Mouse (Mus musculus): ENCODE data around the gene Hdlbp. TPM values are rescaled to one million over a fixed set of nuclear protein-coding genes. Genes with fewer than 3 reads are reported as not detected.
A peak's percentile ranks its signal among the peaks of the same experiment; 100 is the strongest.
"Not testable (repeated sequence)": the region's sequence is repeated elsewhere in the genome, so short reads cannot be mapped to it uniquely, and the experiment has no call there.

Hdlbp gene
- polyA plus RNA-seq, 1 experiment = 54.9 TPM

GRCm38 (mm10) chr1:93465746-93466145 is 12.9 kb downstream of the Hdlbp start:
- peaks cover 4% of the 10 kb centered on the region; the same call in 1 of the 2 replicates for H3K4me1 ChIP-seq (ENCODE audit: control insufficient read depth, insufficient read depth, insufficient read length, low read length)
- H3K27ac ChIP-seq (ENCODE audit: insufficient read depth, low read depth, low read length) = no peak overlapping the region
- H3K27me3 ChIP-seq (ENCODE audit: control insufficient read depth, insufficient read depth, low read length) = no peaks in the 10 kb centered on the region
- H3K4me3 ChIP-seq (ENCODE audit: low read depth, low read length) = no peak overlapping the region
- H3K36me3 ChIP-seq (ENCODE audit: control insufficient read depth, insufficient read depth, low read length) = no peaks in the 10 kb centered on the region
- no peak for TF ChIP-seq CTCF (IDR thresholded peaks at IDR 0.05; ENCODE audit: extremely low read depth, insufficient read length, insufficient replicate concordance, low read depth, low read length)
- no peak for TF ChIP-seq POLR2A (IDR thresholded peaks at IDR 0.05; ENCODE audit: low read depth, low read length)

DNA sequence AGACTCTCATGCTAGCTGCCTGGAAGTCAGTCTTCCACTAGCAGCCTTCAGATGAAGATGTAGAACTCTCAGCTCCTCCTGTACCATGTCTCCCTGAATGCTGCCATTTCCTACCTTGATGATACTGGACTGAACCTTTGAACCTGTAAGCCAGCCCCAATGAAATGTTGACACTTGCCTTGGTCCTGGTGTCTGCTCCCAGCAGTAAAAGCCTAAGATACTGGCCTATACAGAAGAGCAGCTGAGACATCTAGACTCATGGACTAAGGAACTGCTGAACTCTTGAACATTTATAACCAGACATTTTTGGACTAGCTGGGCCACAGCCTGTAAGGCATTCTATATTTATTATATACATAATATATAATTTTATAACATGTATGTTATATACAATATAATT is 13.5 kb downstream of the Hdlbp start:
- Histone ChIP-seq H3K4me1 (ENCODE audit: control insufficient read depth, insufficient read depth, insufficient read length, low read length) (peaks cover 4% of the 10 kb centered on the region; the same call in 1 of the 2 replicates), H3K27ac (ENCODE audit: insufficient read depth, low read depth, low read length) (no peak overlapping the region), H3K27me3 (ENCODE audit: control insufficient read depth, insufficient read depth, low read length) (no peaks in the 10 kb centered on the region), H3K36me3 (ENCODE audit: control insufficient read depth, insufficient read depth, low read length) (no peaks in the 10 kb centered on the region), H3K4me3 (ENCODE audit: low read depth, low read length) (no peak overlapping the region)
- TF ChIP-seq POLR2A (IDR thresholded peaks at IDR 0.05; ENCODE audit: low read depth, low read length) (no peak), CTCF (IDR thresholded peaks at IDR 0.05; ENCODE audit: extremely low read depth, insufficient read length, insufficient replicate concordance, low read depth, low read length) (no peak)

DNA sequence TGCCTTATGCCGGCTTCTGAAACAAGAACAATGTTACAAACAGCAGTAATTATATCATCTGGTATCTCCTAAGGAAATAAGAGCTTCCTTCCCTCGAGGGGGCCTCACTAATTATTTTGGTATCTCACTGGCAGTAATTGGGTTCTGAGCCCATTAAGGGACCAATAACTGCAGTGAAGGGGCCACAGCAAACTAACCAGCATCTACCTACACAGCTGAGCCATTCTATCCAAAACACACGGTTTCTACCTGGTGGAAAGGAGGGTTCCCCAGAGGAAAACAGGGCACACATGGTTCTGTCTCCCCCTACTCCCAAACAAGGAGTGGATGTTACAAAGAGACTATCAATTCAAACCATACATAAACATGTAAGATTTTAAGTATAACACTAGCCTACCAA is 19.5 kb downstream of the Hdlbp start:
- WGBS = 40% methylated on average over 3 of the region's 3 CpGs

DNA sequence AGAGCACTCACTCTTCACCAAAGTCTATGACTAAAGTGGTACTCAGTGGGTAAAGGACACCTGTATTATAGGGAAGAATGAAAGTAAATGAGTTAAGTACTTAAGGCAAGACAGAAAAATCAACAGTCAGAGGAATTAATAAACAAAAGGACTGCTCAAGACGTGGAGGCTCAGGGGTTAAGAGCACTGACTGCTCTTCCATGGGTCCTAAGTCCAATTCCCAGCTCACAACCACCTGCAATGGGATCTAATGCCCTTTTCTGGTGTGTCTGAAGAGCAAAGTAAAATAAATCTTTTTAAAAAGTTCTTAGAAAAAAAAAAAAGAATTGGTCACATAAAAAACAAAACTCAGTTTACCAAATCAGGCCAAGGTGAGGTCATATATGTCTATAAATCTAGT is 20.3 kb downstream of the Hdlbp start:
- H3K36me3 ChIP-seq (ENCODE audit: control insufficient read depth, insufficient read depth, low read length) = 0 out of 2 replicates have a peak, but pooled peaks cover 3% of the 10 kb centered on the region
- WGBS = 13% methylated on average over 1 of the region's 1 CpGs
- no peak overlapping the region for H3K27ac ChIP-seq (ENCODE audit: insufficient read depth, low read depth, low read length)
- TF ChIP-seq POLR2A (IDR thresholded peaks at IDR 0.05; ENCODE audit: low read depth, low read length) (no peak), CTCF (IDR thresholded peaks at IDR 0.05; ENCODE audit: extremely low read depth, insufficient read length, insufficient replicate concordance, low read depth, low read length) (no peak)
- no peak overlapping the region for H3K4me3 ChIP-seq (ENCODE audit: low read depth, low read length)
- H3K27me3 ChIP-seq (ENCODE audit: control insufficient read depth, insufficient read depth, low read length) = no peaks in the 10 kb centered on the region
- H3K4me1 ChIP-seq (ENCODE audit: control insufficient read depth, insufficient read depth, insufficient read length, low read length) = peaks cover 2% of the 10 kb centered on the region; the same call in 1 of the 2 replicates

More for the DNA sequence above, 19.5 kb downstream of the Hdlbp start:
- Histone ChIP-seq H3K4me1 (ENCODE audit: control insufficient read depth, insufficient read depth, insufficient read length, low read length) (peaks cover 5% of the 10 kb centered on the region; the same call in 1 of the 2 replicates), H3K27me3 (ENCODE audit: control insufficient read depth, insufficient read depth, low read length) (no peaks in the 10 kb centered on the region), H3K27ac (ENCODE audit: insufficient read depth, low read depth, low read length) (no peak overlapping the region), H3K4me3 (ENCODE audit: low read depth, low read length) (no peak overlapping the region), H3K36me3 (ENCODE audit: control insufficient read depth, insufficient read depth, low read length) (0 out of 2 replicates have a peak, but pooled peaks cover 3% of the 10 kb centered on the region)
- TF ChIP-seq CTCF (IDR thresholded peaks at IDR 0.05; ENCODE audit: extremely low read depth, insufficient read length, insufficient replicate concordance, low read depth, low read length) (no peak), POLR2A (IDR thresholded peaks at IDR 0.05; ENCODE audit: low read depth, low read length) (no peak)

GRCm38 (mm10) chr1:93453721-93454255 is 24.8 kb downstream of the Hdlbp start:
- Histone ChIP-seq H3K4me3 (ENCODE audit: low read depth, low read length) (no peak overlapping the region), H3K4me1 (ENCODE audit: control insufficient read depth, insufficient read depth, insufficient read length, low read length) (no peaks in the 10 kb centered on the region), H3K27me3 (ENCODE audit: control insufficient read depth, insufficient read depth, low read length) (no peaks in the 10 kb centered on the region), H3K27ac (ENCODE audit: insufficient read depth, low read depth, low read length) (no peak overlapping the region), H3K36me3 (ENCODE audit: control insufficient read depth, insufficient read depth, low read length) (0 out of 2 replicates have a peak, but pooled peaks cover 3% of the 10 kb centered on the region)
- no peak for TF ChIP-seq CTCF (IDR thresholded peaks at IDR 0.05; ENCODE audit: extremely low read depth, insufficient read length, insufficient replicate concordance, low read depth, low read length)
- no peak for TF ChIP-seq POLR2A (IDR thresholded peaks at IDR 0.05; ENCODE audit: low read depth, low read length)

GRCm38 (mm10) chr1:93450118-93450517 is 28.5 kb downstream of the Hdlbp start:
- H3K27ac ChIP-seq (ENCODE audit: insufficient read depth, low read depth, low read length); H3K27me3 ChIP-seq (ENCODE audit: control insufficient read depth, insufficient read depth, low read length); H3K36me3 ChIP-seq (ENCODE audit: control insufficient read depth, insufficient read depth, low read length); H3K4me3 ChIP-seq (ENCODE audit: low read depth, low read length): not testable (repeated sequence)
- 90% methylated on average over 5 of the region's 5 CpGs for WGBS
- H3K4me1 ChIP-seq (ENCODE audit: control insufficient read depth, insufficient read depth, insufficient read length, low read length) = peaks cover 12% of the 10 kb centered on the region; the same call in 1 of the 2 replicates

GRCm38 (mm10) chr1:93445822-93446162 is 32.8 kb downstream of the Hdlbp start:
- Histone ChIP-seq H3K36me3 (ENCODE audit: control insufficient read depth, insufficient read depth, low read length) (peaks cover 8% of the 10 kb centered on the region), H3K27me3 (ENCODE audit: control insufficient read depth, insufficient read depth, low read length) (no peaks in the 10 kb centered on the region), H3K27ac (ENCODE audit: insufficient read depth, low read depth, low read length) (peak overlapping the region; percentile 76), H3K4me3 (ENCODE audit: low read depth, low read length) (peak overlapping the region; percentile 97), H3K4me1 (ENCODE audit: control insufficient read depth, insufficient read depth, insufficient read length, low read length) (peaks cover 16% of the 10 kb centered on the region; the same call in 1 of the 2 replicates)
- WGBS = 8% methylated on average over 3 of the region's 3 CpGs
- no peak for TF ChIP-seq CTCF (IDR thresholded peaks at IDR 0.05; ENCODE audit: extremely low read depth, insufficient read length, insufficient replicate concordance, low read depth, low read length)
- TF ChIP-seq POLR2A (IDR thresholded peaks at IDR 0.05; ENCODE audit: low read depth, low read length) = no peak
